Mouse (Mus musculus) stomach, postnatal 0 days (tissue): Measurements from ENCODE around the gene Arhgap4. TPM values are rescaled to one million over a fixed set of nuclear protein-coding genes. Genes with fewer than 3 reads are reported as not detected.

ENCODE experiments used
- ATAC-seq: fragments of 200-750 bp; cut with Nextera tagmentation; 2 replicates; pipeline ENCODE4 v1.8.0; 2017; ENCODE audit not compliant: low FRiP score, low TSS enrichment
- DNase-seq: peaks from one replicate; pipeline ENCODE4 v3.0.0-alpha.2; 2016; ENCODE audit warnings: low spot score
- H3K27ac ChIP-seq: fragments of 300-500 bp; sonication (generic); replicated peaks from 2 replicates; pipeline ENCODE4 v1.5.1; 2014; ENCODE audit warnings: mild to moderate bottlenecking, control low read depth
- H3K27me3 ChIP-seq: fragments of 300-500 bp; sonication (generic); 2 replicates; pipeline ENCODE4 v1.6.1; 2014; ENCODE audit warnings: low read length; ENCODE audit not compliant: control insufficient read depth, insufficient read depth
- H3K36me3 ChIP-seq: fragments of 300-500 bp; sonication (generic); 2 replicates; pipeline ENCODE4 v1.6.1; 2014; ENCODE audit warnings: low read length, mixed read lengths; ENCODE audit not compliant: control insufficient read depth, insufficient read depth
- H3K4me1 ChIP-seq: fragments of 300-500 bp; sonication (generic); replicated peaks from 2 replicates; pipeline ENCODE4 v1.6.1; 2014; ENCODE audit warnings: antibody characterized with exemption; ENCODE audit not compliant: control insufficient read depth, insufficient read depth
- H3K4me2 ChIP-seq: fragments of 300-500 bp; sonication (generic); replicated peaks from 2 replicates; pipeline ENCODE4 v1.6.1; 2014; ENCODE audit warnings: low read depth, mild to moderate bottlenecking, control low read depth, moderate library complexity
- H3K4me3 ChIP-seq: fragments of 300-500 bp; sonication (generic); 2 replicates; pipeline ENCODE4 v1.5.1; 2014; ENCODE audit warnings: low read depth, low read length, control low read depth
- H3K9ac ChIP-seq: fragments of 300-500 bp; sonication (generic); 2 replicates; pipeline ENCODE4 v1.6.1; 2014; ENCODE audit warnings: mild to moderate bottlenecking, low read length, control low read depth, mixed read lengths
- H3K9me3 ChIP-seq: fragments of 300-500 bp; sonication (generic); 2 replicates; pipeline ENCODE4 v1.6.1; 2016; ENCODE audit warnings: low read length; ENCODE audit not compliant: control insufficient read depth
- CTCF ChIP-seq: IDR thresholded peaks from 2 replicates; pipeline ENCODE4 v1.5.1; 2016; ENCODE audit warnings: antibody characterized with exemption, low read depth, mild to moderate bottlenecking, moderate library complexity
- EP300 ChIP-seq: optimal IDR thresholded peaks from 2 replicates; pipeline ENCODE3; 2016; ENCODE audit warnings: antibody characterized with exemption
- WGBS: fragments of 180-500 bp; shearing (Covaris S2); extraction: QIAGEN DNeasy Blood & Tissue Kit; methylation state at CpG from one replicate; pipeline ENCODE4 v1.1.7; 2014; 5-methylcytosine and 5-hydroxymethylcytosine counted together
- polyA plus RNA-seq: library from polyadenylated mRNA; unstranded; fragments of >200 nt; fragmentation: Nextera tagmentation; extraction: Ambion mirVana; gene quantifications from 2 replicates; pipeline ENCODE4 v1.2.1, GENCODE M21; 2015

Gene Arhgap4
- polyA plus RNA-seq, 1 experiment from 2014 or later, result 1.2 TPM

- H3K4me2 ChIP-seq, result no peak overlapping the region
- DNase-seq, result no peak
- ATAC-seq, result no peak
- WGBS, result 45% methylated on average over 1 of the region's 1 CpGs
- H3K4me3 ChIP-seq, result no peak overlapping the region
- no peaks in the 10 kb centered on the region for H3K36me3 ChIP-seq
- TF ChIP-seq CTCF (no peak), EP300 (no peak)
- no peak overlapping the region for H3K27ac ChIP-seq
- H3K9me3 ChIP-seq, result no peaks in the 10 kb centered on the region
- H3K9ac ChIP-seq, result no peak overlapping the region
- H3K4me1 ChIP-seq, result no peaks in the 10 kb centered on the region
- no peaks in the 10 kb centered on the region for H3K27me3 ChIP-seq
Observed at GRCm38 (mm10) chrX:73871956-73872355, 49.7 kb downstream of the Arhgap4 start.

GRCm38 (mm10) chrX:73871474-73871873 is 50.2 kb downstream of the Arhgap4 start:
- TF ChIP-seq CTCF (no peak), EP300 (no peak)
- Histone ChIP-seq H3K9me3 (no peaks in the 10 kb centered on the region), H3K4me1 (no peaks in the 10 kb centered on the region), H3K4me3 (no peak overlapping the region), H3K27ac (no peak overlapping the region), H3K4me2 (no peak overlapping the region), H3K9ac (no peak overlapping the region), H3K36me3 (no peaks in the 10 kb centered on the region), H3K27me3 (no peaks in the 10 kb centered on the region)
- no peak for ATAC-seq
- no peak for DNase-seq

- no peak for TF ChIP-seq EP300
- no peak for TF ChIP-seq CTCF
- no peak overlapping the region for H3K9ac ChIP-seq
- WGBS, result 9% methylated on average over 5 of the region's 5 CpGs
- no peak overlapping the region for H3K27ac ChIP-seq
- DNase-seq (peak; percentile 17), ATAC-seq (no peak)
- H3K4me1 ChIP-seq, result no peaks in the 10 kb centered on the region
- H3K4me3 ChIP-seq, result no peak overlapping the region
- no peaks in the 10 kb centered on the region for H3K9me3 ChIP-seq
- H3K4me2 ChIP-seq, result no peak overlapping the region
- no peaks in the 10 kb centered on the region for H3K36me3 ChIP-seq
- no peaks in the 10 kb centered on the region for H3K27me3 ChIP-seq
Observed at GRCm38 (mm10) chrX:73869334-73869733, 52.3 kb downstream of the Arhgap4 start.

GRCm38 (mm10) chrX:73867852-73868251 is 53.8 kb downstream of the Arhgap4 start:
- 61% methylated on average over 1 of the region's 1 CpGs for WGBS
- ATAC-seq, result no peak

GRCm38 (mm10) chrX:73867256-73867655 is 54.4 kb downstream of the Arhgap4 start:
- H3K4me2 ChIP-seq, result no peak overlapping the region
- H3K4me1 ChIP-seq, result no peaks in the 10 kb centered on the region
- 25% methylated on average over 3 of the region's 3 CpGs for WGBS
- no peaks in the 10 kb centered on the region for H3K9me3 ChIP-seq
- H3K9ac ChIP-seq, result no peak overlapping the region
- TF ChIP-seq CTCF (no peak), EP300 (no peak)
- no peaks in the 10 kb centered on the region for H3K27me3 ChIP-seq
- no peak overlapping the region for H3K27ac ChIP-seq
- no peaks in the 10 kb centered on the region for H3K36me3 ChIP-seq
- no peak for ATAC-seq
- no peak overlapping the region for H3K4me3 ChIP-seq
- no peak for DNase-seq

More at GRCm38 (mm10) chrX:73867852-73868251, 53.8 kb downstream of the Arhgap4 start:
- Histone ChIP-seq H3K4me3 (no peak overlapping the region), H3K27ac (no peak overlapping the region), H3K9me3 (no peaks in the 10 kb centered on the region), H3K36me3 (no peaks in the 10 kb centered on the region), H3K9ac (no peak overlapping the region), H3K4me1 (no peaks in the 10 kb centered on the region), H3K27me3 (no peaks in the 10 kb centered on the region), H3K4me2 (no peak overlapping the region)
- DNase-seq, result no peak
- TF ChIP-seq CTCF (no peak), EP300 (no peak)

- Histone ChIP-seq H3K9ac (no peak overlapping the region), H3K4me3 (no peak overlapping the region), H3K36me3 (no peaks in the 10 kb centered on the region), H3K27ac (no peak overlapping the region), H3K4me2 (no peak overlapping the region), H3K9me3 (no peaks in the 10 kb centered on the region), H3K27me3 (no peaks in the 10 kb centered on the region), H3K4me1 (no peaks in the 10 kb centered on the region)
- ATAC-seq, result no peak
- WGBS, result 46% methylated on average over 3 of the region's 3 CpGs
- DNase-seq, result no peak
- no peak for TF ChIP-seq EP300
- no peak for TF ChIP-seq CTCF
Observed at GRCm38 (mm10) chrX:73864692-73865091, 57.0 kb downstream of the Arhgap4 start.
